Mouse (Mus musculus) small intestine, adult 2 months (tissue): ENCODE data around the gene Padi2. TPM values are rescaled to one million over a fixed set of nuclear protein-coding genes. Genes with fewer than 3 reads are reported as not detected.
A peak's percentile ranks its signal among the peaks of the same experiment; 100 is the strongest.

Experiments
- H3K27ac ChIP-seq: fragments of 200-500 bp; 2 replicates; pipeline ENCODE4 v1.5.1; 2012; ENCODE audit warnings: low read depth, low read length, control low read depth, inconsistent platforms; ENCODE audit not compliant: insufficient read depth
- H3K27me3 ChIP-seq: fragments of 200-500 bp; 2 replicates; pipeline ENCODE4 v1.6.1; 2012; ENCODE audit warnings: mild to moderate bottlenecking, moderate library complexity, low read length, inconsistent platforms; ENCODE audit not compliant: control insufficient read depth, insufficient read depth
- H3K36me3 ChIP-seq: fragments of 200-500 bp; 2 replicates; pipeline ENCODE4 v1.6.1; 2012; ENCODE audit warnings: mild to moderate bottlenecking, low read length, control low read depth, inconsistent platforms; ENCODE audit not compliant: control insufficient read depth, insufficient read depth
- H3K4me1 ChIP-seq: fragments of 200-500 bp; 2 replicates; pipeline ENCODE4 v1.6.1; 2012; ENCODE audit warnings: low read length, inconsistent platforms, mixed read lengths; ENCODE audit not compliant: control insufficient read depth, insufficient read depth, insufficient read length
- H3K4me3 ChIP-seq: fragments of 200-500 bp; 2 replicates; pipeline ENCODE4 v1.5.1; 2012; ENCODE audit warnings: low read depth, mild to moderate bottlenecking, control low read depth, inconsistent platforms, low read length, moderate library complexity
- CTCF ChIP-seq: fragments of 200-500 bp; IDR thresholded peaks from 2 replicates; pipeline ENCODE4 v1.5.1; 2012; ENCODE audit warnings: low read depth, mild to moderate bottlenecking, control low read depth, inconsistent platforms, low read length, moderate library complexity, mixed read lengths; ENCODE audit not compliant: insufficient replicate concordance, insufficient read length; ENCODE audit errors: extremely low read depth
- POLR2A ChIP-seq: fragments of 200-500 bp; IDR thresholded peaks from 2 replicates; pipeline ENCODE4 v1.6.1; 2012; ENCODE audit warnings: low read depth, mild to moderate bottlenecking, control low read depth, inconsistent platforms, low read length, moderate library complexity
- WGBS: fragments of 180-500 bp; shearing (Covaris S2); methylation state at CpG from one replicate; pipeline ENCODE4 v1.1.7; 2018; 5-methylcytosine and 5-hydroxymethylcytosine counted together
- polyA plus RNA-seq: library from polyadenylated mRNA; depleted of rRNA; stranded (reverse); fragments of >200 nt; gene quantifications from 2 replicates; pipeline ENCODE4 v1.2.3, GENCODE M21; 2012

Gene Padi2
- polyA plus RNA-seq, 1 experiment, result 2.3 TPM

GRCm38 (mm10) chr4:140950574-140950973, 44.4 kb downstream of the Padi2 start:
- H3K4me3 ChIP-seq, result no peak overlapping the region
- H3K36me3 ChIP-seq, result no peaks in the 10 kb centered on the region
- H3K27me3 ChIP-seq, result no peaks in the 10 kb centered on the region; the same call in 1 of the 2 replicates
- no peak for TF ChIP-seq CTCF
- no peak for TF ChIP-seq POLR2A
- peaks cover 4% of the 10 kb centered on the region for H3K4me1 ChIP-seq
- no peak overlapping the region for H3K27ac ChIP-seq
- WGBS, result 76% methylated on average over 3 of the region's 3 CpGs

- WGBS, result 62% methylated on average over 18 of the region's 18 CpGs
Observed at GRCm38 (mm10) chr4:140951861-140952641, 45.9 kb downstream of the Padi2 start.

GRCm38 (mm10) chr4:140957131-140957702, 51.1 kb downstream of the Padi2 start:
- no peak for TF ChIP-seq CTCF
- TF ChIP-seq POLR2A, result no peak
- 27% methylated on average over 17 of the region's 17 CpGs for WGBS
- Histone ChIP-seq H3K4me1 (peaks cover 8% of the 10 kb centered on the region), H3K27me3 (no peaks in the 10 kb centered on the region; the same call in 1 of the 2 replicates), H3K27ac (no peak overlapping the region), H3K36me3 (no peaks in the 10 kb centered on the region), H3K4me3 (peak overlapping the region; percentile 41)

More at GRCm38 (mm10) chr4:140951861-140952641, 45.9 kb downstream of the Padi2 start:
- TF ChIP-seq POLR2A, result no peak
- TF ChIP-seq CTCF, result no peak
- Histone ChIP-seq H3K4me1 (peaks cover 4% of the 10 kb centered on the region), H3K4me3 (no peak overlapping the region), H3K36me3 (no peaks in the 10 kb centered on the region), H3K27me3 (no peaks in the 10 kb centered on the region; the same call in 1 of the 2 replicates), H3K27ac (peak overlapping the region; percentile 50)

- WGBS, result 2% methylated on average over 13 of the region's 13 CpGs
- Histone ChIP-seq H3K4me1 (peaks cover 12% of the 10 kb centered on the region), H3K27me3 (no peaks in the 10 kb centered on the region; the same call in 1 of the 2 replicates), H3K27ac (no peak overlapping the region), H3K36me3 (no peaks in the 10 kb centered on the region), H3K4me3 (peak overlapping the region; percentile 41)
- TF ChIP-seq CTCF, result peak; percentile 98
- no peak for TF ChIP-seq POLR2A
Observed at GRCm38 (mm10) chr4:140957725-140958124, 51.6 kb downstream of the Padi2 start.

- Histone ChIP-seq H3K4me3 (no peak overlapping the region), H3K27ac (no peak overlapping the region), H3K4me1 (peaks cover 16% of the 10 kb centered on the region), H3K27me3 (no peaks in the 10 kb centered on the region; the same call in 1 of the 2 replicates), H3K36me3 (no peaks in the 10 kb centered on the region)
- WGBS, result 55% methylated on average over 6 of the region's 6 CpGs
- TF ChIP-seq CTCF (no peak), POLR2A (no peak)
Observed at GRCm38 (mm10) chr4:140958319-140958718, 52.2 kb downstream of the Padi2 start.

GRCm38 (mm10) chr4:140959128-140959679, 53.1 kb downstream of the Padi2 start:
- Histone ChIP-seq H3K4me1 (peaks cover 16% of the 10 kb centered on the region), H3K27me3 (no peaks in the 10 kb centered on the region; the same call in 1 of the 2 replicates), H3K27ac (no peak overlapping the region), H3K36me3 (no peaks in the 10 kb centered on the region), H3K4me3 (no peak overlapping the region)
- TF ChIP-seq CTCF (no peak), POLR2A (no peak)
- WGBS, result 83% methylated on average over 7 of the region's 7 CpGs
